Mouse (Mus musculus) limb, embryonic 15.5 days (tissue): Measurements from ENCODE around the gene Prss21. TPM values are rescaled to one million over a fixed set of nuclear protein-coding genes. Genes with fewer than 3 reads are reported as not detected.
"Not testable (repeated sequence)": the region's sequence is repeated elsewhere in the genome, so short reads cannot be mapped to it uniquely, and the experiment has no call there.

Source experiments
- ATAC-seq: fragments of 200-750 bp; cut with Nextera tagmentation; 2 replicates; pipeline ENCODE4 v1.8.0; 2017; ENCODE audit warnings: low read depth, moderate TSS enrichment; ENCODE audit not compliant: insufficient number of reproducible peaks, low FRiP score, low TSS enrichment
- H3K27ac ChIP-seq: fragments of 300-500 bp; sonication (generic); 2 replicates; pipeline ENCODE4 v1.5.1; 2015; ENCODE audit warnings: moderate library complexity, mild to moderate bottlenecking, inconsistent platforms
- H3K27me3 ChIP-seq: fragments of 300-500 bp; sonication (generic); 2 replicates; pipeline ENCODE4 v1.6.1; 2015; ENCODE audit warnings: inconsistent platforms
- H3K36me3 ChIP-seq: fragments of 300-500 bp; sonication (generic); 2 replicates; pipeline ENCODE4 v1.6.1; 2015; ENCODE audit warnings: inconsistent platforms
- H3K4me1 ChIP-seq: fragments of 300-500 bp; sonication (generic); 2 replicates; pipeline ENCODE4 v1.6.1; 2015; ENCODE audit warnings: inconsistent platforms
- H3K4me2 ChIP-seq: fragments of 300-500 bp; sonication (generic); 2 replicates; pipeline ENCODE4 v1.6.1; 2015; ENCODE audit warnings: mild to moderate bottlenecking, inconsistent platforms
- H3K4me3 ChIP-seq: fragments of 300-500 bp; sonication (generic); 2 replicates; pipeline ENCODE4 v1.5.1; 2015; ENCODE audit warnings: mild to moderate bottlenecking, inconsistent platforms
- H3K9ac ChIP-seq: fragments of 300-500 bp; sonication (generic); 2 replicates; pipeline ENCODE4 v1.6.1; 2015; ENCODE audit warnings: inconsistent platforms
- H3K9me3 ChIP-seq: fragments of 300-500 bp; sonication (generic); 2 replicates; pipeline ENCODE4 v1.6.1; 2016; ENCODE audit warnings: inconsistent platforms
- WGBS: fragments of 180-500 bp; shearing (Covaris S2); methylation state at CpG from one replicate; pipeline ENCODE4 v1.1.7; 2015; 5-methylcytosine and 5-hydroxymethylcytosine counted together
- microRNA-seq: library from miRNA; unstranded; fragments of <30 nt; microRNA quantifications from one replicate; pipeline ENCODE4, GENCODE M21; 2016
- polyA plus RNA-seq: library from polyadenylated mRNA; unstranded; fragments of >200 nt; fragmentation: Nextera tagmentation; extraction: Ambion mirVana; gene quantifications from 2 replicates; pipeline ENCODE4 v1.2.1, GENCODE M21; 2015

Gene Prss21
- polyA plus RNA-seq, 1 experiment from 2014 or later = not detected

- Histone ChIP-seq H3K4me1 (0 out of 2 replicates have a peak, but pooled peaks cover 4% of the 10 kb centered on the region), H3K27me3 (no peaks in the 10 kb centered on the region), H3K27ac (no peak overlapping the region), H3K4me2 (no peak overlapping the region), H3K36me3 (no peaks in the 10 kb centered on the region), H3K9ac (no peak overlapping the region), H3K4me3 (no peak overlapping the region), H3K9me3 (no peaks in the 10 kb centered on the region)
- no peak for ATAC-seq
- 43% methylated on average over 8 of the region's 8 CpGs for WGBS
Observed at GRCm38 (mm10) chr17:23873884-23874856, 6.3 kb downstream of the Prss21 start.

GRCm38 (mm10) chr17:23876741-23877140 lies 8.9 kb downstream of the Prss21 start:
- peak overlapping the region; percentile 27; the same call in 1 of the 2 replicates for H3K27ac ChIP-seq
- 59% methylated on average over 3 of the region's 3 CpGs for WGBS
- 0 out of 2 replicates have a peak, but pooled peaks cover 4% of the 10 kb centered on the region for H3K4me1 ChIP-seq
- no peaks in the 10 kb centered on the region for H3K27me3 ChIP-seq
- no peak overlapping the region for H3K4me3 ChIP-seq
- no peaks in the 10 kb centered on the region for H3K9me3 ChIP-seq
- H3K36me3 ChIP-seq = no peaks in the 10 kb centered on the region
- H3K4me2 ChIP-seq = no peak overlapping the region
- ATAC-seq = 0 out of 2 replicates have a peak, but pooled peaks have one; percentile 44
- H3K9ac ChIP-seq = no peak overlapping the region

GRCm38 (mm10) chr17:23877166-23877565 lies 9.3 kb downstream of the Prss21 start:
- Histone ChIP-seq H3K9me3 (no peaks in the 10 kb centered on the region), H3K4me2 (no peak overlapping the region), H3K27me3 (no peaks in the 10 kb centered on the region), H3K27ac (peak overlapping the region; percentile 27; the same call in 1 of the 2 replicates), H3K9ac (no peak overlapping the region), H3K4me3 (no peak overlapping the region), H3K36me3 (no peaks in the 10 kb centered on the region), H3K4me1 (0 out of 2 replicates have a peak, but pooled peaks cover 4% of the 10 kb centered on the region)
- WGBS = 73% methylated on average over 2 of the region's 2 CpGs
- 0 out of 2 replicates have a peak, but pooled peaks have one; percentile 3 for ATAC-seq

- not testable (repeated sequence) for H3K4me3 ChIP-seq, H3K27ac ChIP-seq, H3K36me3 ChIP-seq, H3K9me3 ChIP-seq, H3K4me1 ChIP-seq, H3K4me2 ChIP-seq, ATAC-seq, H3K27me3 ChIP-seq, H3K9ac ChIP-seq
- 72% methylated on average over 4 of the region's 4 CpGs for WGBS
Observed at GRCm38 (mm10) chr17:23880576-23880975, 12.7 kb downstream of the Prss21 start, which contains the start of the genes Dcpp1 and Dcpp2. Dcpp1 (plus strand) TSS chr17:23880876. Dcpp2 (plus strand) TSS chr17:23880880.

- H3K4me2 ChIP-seq, H3K27me3 ChIP-seq, H3K36me3 ChIP-seq, H3K9ac ChIP-seq, H3K4me1 ChIP-seq, H3K4me3 ChIP-seq, ATAC-seq, H3K9me3 ChIP-seq, H3K27ac ChIP-seq: not testable (repeated sequence)
- whole genome bisulfite sequencing = 71% methylated on average over 4 of the region's 4 CpGs
Observed at GRCm38 (mm10) chr17:23917158-23917557, 49.3 kb downstream of the Prss21 start, which contains the start of gene Dcpp3. Dcpp3 (plus strand) TSS chr17:23917458.

Small RNA genes lying within 50 kb of the gene (microRNA-seq; reads per million reads assigned to microRNA genes)
- gene Mir5125 = not detected

Other genes starting within 250 kb of the Prss21 start
- gene Mmp25, start 222.8 kb upstream of the Prss21 start, polyA plus RNA-seq = 0.79 and 0.86 TPM in 2 replicates
- 20.8 and 21.3 TPM in 2 replicates for gene Bicdl2, start 207.6 kb upstream of the Prss21 start, polyA plus RNA-seq
- 84.2 and 99.2 TPM in 2 replicates for gene Hcfc1r1, start 194.5 kb upstream of the Prss21 start, polyA plus RNA-seq
- gene Thoc6, start 194.2 kb upstream of the Prss21 start, polyA plus RNA-seq = 38.8 and 43.2 TPM in 2 replicates
- 28.0 and 43.9 TPM in 2 replicates for gene Tnfrsf12a, start 190.6 kb upstream of the Prss21 start, polyA plus RNA-seq
- 7.0 and 10.1 TPM in 2 replicates for gene Cldn6, start 188.8 kb upstream of the Prss21 start, polyA plus RNA-seq
- gene Cldn9, start 184.0 kb upstream of the Prss21 start, polyA plus RNA-seq = 5.1 and 5.8 TPM in 2 replicates
- gene 1520401A03Rik, start 145.3 kb upstream of the Prss21 start, polyA plus RNA-seq = 2.2 and 2.9 TPM in 2 replicates
- 45.6 and 49.5 TPM in 2 replicates for gene Pkmyt1, start 141.7 kb upstream of the Prss21 start, polyA plus RNA-seq
- 17.6 and 20.4 TPM in 2 replicates for gene Paqr4, start 127.2 kb upstream of the Prss21 start, polyA plus RNA-seq
- gene Kremen2, start 122.2 kb upstream of the Prss21 start, polyA plus RNA-seq = 50.2 and 50.5 TPM in 2 replicates
- gene Flywch1, start 96.5 kb upstream of the Prss21 start, polyA plus RNA-seq = 65.7 and 69.8 TPM in 2 replicates
- gene Flywch2, start 82.0 kb upstream of the Prss21 start, polyA plus RNA-seq = 34.2 and 39.9 TPM in 2 replicates
- gene Srrm2, start 77.5 kb upstream of the Prss21 start, polyA plus RNA-seq = 425 and 436 TPM in 2 replicates
- gene Elob, start 38.9 kb upstream of the Prss21 start, polyA plus RNA-seq = 1,045 and 1,117 TPM in 2 replicates
- not detected in 2 replicates for gene Prss33, start 32.0 kb upstream of the Prss21 start, polyA plus RNA-seq
- not detected in 2 replicates for gene Prss32, start 24.2 kb upstream of the Prss21 start, polyA plus RNA-seq
- gene Prss41, start 23.9 kb upstream of the Prss21 start, polyA plus RNA-seq = 0.73 and 1.0 TPM in 2 replicates
- not detected in 2 replicates for gene Dcpp1, start 12.8 kb downstream of the Prss21 start, polyA plus RNA-seq
- gene Dcpp2, start 12.8 kb downstream of the Prss21 start, polyA plus RNA-seq = not detected in 2 replicates
- gene Dcpp3, start 49.4 kb downstream of the Prss21 start, polyA plus RNA-seq = 0.69 TPM in 1 of 2 replicates, not detected in the other
- not detected in 2 replicates for gene Sbp, start 73.6 kb downstream of the Prss21 start, polyA plus RNA-seq
- not detected in 2 replicates for gene Sbpl, start 87.2 kb downstream of the Prss21 start, polyA plus RNA-seq
- not detected in 2 replicates for gene Prss30, start 112.5 kb downstream of the Prss21 start, polyA plus RNA-seq
- 1.1 and 1.4 TPM in 2 replicates for gene Prss22, start 130.0 kb downstream of the Prss21 start, polyA plus RNA-seq
- 8.6 and 9.6 TPM in 2 replicates for gene Prss27, start 170.1 kb downstream of the Prss21 start, polyA plus RNA-seq
- 60.9 and 62.9 TPM in 2 replicates for gene Kctd5, start 205.4 kb downstream of the Prss21 start, polyA plus RNA-seq